Mouse (Mus musculus) liver, embryonic 15.5 days (tissue): ENCODE data around the gene Rab17. TPM values are rescaled to one million over a fixed set of nuclear protein-coding genes. Genes with fewer than 3 reads are reported as not detected.

Experiments
- polyA plus RNA-seq: library from polyadenylated mRNA; unstranded; fragments of >200 nt; fragmentation: Nextera tagmentation; extraction: Ambion mirVana; gene quantifications from 2 replicates; pipeline ENCODE4 v1.2.1, GENCODE M21; 2015

Gene Rab17
- polyA plus RNA-seq, 1 experiment from 2014 or later = 5.5 TPM

Other genes with a start within 250 kb of the Rab17 start
- 4.7 TPM in 2 replicates for gene Col6a3, start 125.7 kb downstream of the Rab17 start, polyA plus RNA-seq
- gene Mlph, start 54.6 kb downstream of the Rab17 start, polyA plus RNA-seq = not detected in 2 replicates
- not detected in 2 replicates for gene Prlh, start 16.6 kb downstream of the Rab17 start, polyA plus RNA-seq
- gene Lrrfip1, start 29.1 kb upstream of the Rab17 start, polyA plus RNA-seq = 14.9 and 16.7 TPM in 2 replicates
- 0.90 and 1.4 TPM in 2 replicates for gene Rbm44, start 175.4 kb upstream of the Rab17 start, polyA plus RNA-seq
- 5.6 and 6.0 TPM in 2 replicates for gene Ramp1, start 210.2 kb upstream of the Rab17 start, polyA plus RNA-seq